Mouse (Mus musculus) kidney, postnatal 25 days (tissue): ENCODE measurements around the gene Spz1.

Experiments
- DNase-seq, 2 experiments: peaks; one replicate each; pipeline ENCODE4 v3.0.0; 2021; ENCODE audit warnings: mixed read lengths in 2 of 2

Gene Spz1

GRCm38 (mm10) chr13:92578210-92578609, 2.2 kb upstream of the Spz1 start:
- DNase-seq: no peak

GRCm38 (mm10) chr13:92576688-92577087, 716 bp upstream of the Spz1 start:
- DNase-seq: no peak

- no peak for DNase-seq
Observed at GRCm38 (mm10) chr13:92559429-92559828, 16.5 kb downstream of the Spz1 start.

DNA sequence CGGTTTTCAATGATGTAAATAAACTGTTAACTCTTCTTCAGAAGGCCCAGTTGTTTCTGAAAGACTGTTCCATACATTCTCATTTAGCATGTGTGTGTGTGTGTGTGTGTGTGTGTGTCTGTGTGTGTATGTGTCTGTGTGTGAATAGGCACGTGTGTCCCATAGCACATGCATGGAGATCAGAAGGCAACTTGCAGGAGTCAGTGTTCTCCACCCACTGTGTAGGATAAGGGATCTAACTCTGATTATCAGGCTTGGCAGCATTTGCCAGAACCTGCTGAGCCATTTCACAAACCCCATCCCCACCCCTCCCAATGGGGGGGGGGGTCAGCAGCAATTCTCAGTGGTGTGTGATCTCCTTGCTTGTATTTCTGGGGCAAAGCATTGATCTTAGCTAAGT, 18.7 kb downstream of the Spz1 start:
- DNase-seq: no peak

GRCm38 (mm10) chr13:92556458-92557126, 19.4 kb downstream of the Spz1 start:
- no peak for DNase-seq

- no peak for DNase-seq
Observed at GRCm38 (mm10) chr13:92547093-92547492, 28.9 kb downstream of the Spz1 start.

- DNase-seq: no peak
Observed at GRCm38 (mm10) chr13:92540997-92541396, 35.0 kb downstream of the Spz1 start.

DNA sequence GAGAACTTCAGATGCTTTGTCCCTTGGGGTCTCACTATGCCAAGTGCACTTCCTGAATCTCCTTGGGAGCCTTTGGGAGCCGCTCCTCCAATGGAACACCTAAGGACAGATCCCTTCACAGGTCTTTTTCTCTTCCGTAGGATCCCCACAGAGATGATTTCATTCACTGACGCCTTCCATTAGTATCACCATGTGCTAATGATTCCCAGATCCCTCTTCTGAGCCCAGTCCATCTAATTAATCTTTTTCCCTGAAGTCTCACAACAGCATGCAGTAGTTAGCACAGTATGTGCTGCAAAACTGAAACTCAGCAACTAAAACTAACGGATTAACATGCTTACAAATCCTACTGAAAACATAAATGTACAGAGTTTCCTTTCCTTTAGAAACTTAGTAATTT, 36.8 kb downstream of the Spz1 start:
- no peak for DNase-seq

GRCm38 (mm10) chr13:92533801-92534200, 42.2 kb downstream of the Spz1 start:
- DNase-seq: no peak

- DNase-seq: no peak
Observed at GRCm38 (mm10) chr13:92532216-92532615, 43.8 kb downstream of the Spz1 start.

DNA sequence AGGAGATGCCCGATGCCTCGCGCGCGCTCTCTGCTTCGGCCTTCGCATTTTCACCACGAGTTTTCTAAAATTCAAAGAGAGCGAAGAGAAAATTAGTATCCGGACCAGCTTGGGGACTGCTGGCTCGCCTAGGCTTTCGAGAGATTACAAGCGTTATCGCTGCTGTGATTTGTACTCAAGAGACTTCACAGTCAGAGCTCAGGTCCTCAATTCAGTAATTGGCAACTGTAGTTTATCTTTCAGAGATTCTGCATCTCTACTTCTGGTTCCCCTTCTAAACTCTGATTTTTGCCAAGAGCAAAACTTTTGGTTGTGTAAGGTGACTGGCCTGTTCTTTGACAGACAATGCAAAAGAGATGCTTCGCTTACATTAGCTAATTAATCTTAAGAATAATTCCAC, 44.7 kb downstream of the Spz1 start:
- DNase-seq: no peak

- peak; percentile 97 to 98 for DNase-seq
Observed at GRCm38 (mm10) chr13:92530721-92531211, 45.2 kb downstream of the Spz1 start, which contains the start of gene Zfyve16. Zfyve16 (minus strand) TSS chr13:92530868.

DNA sequence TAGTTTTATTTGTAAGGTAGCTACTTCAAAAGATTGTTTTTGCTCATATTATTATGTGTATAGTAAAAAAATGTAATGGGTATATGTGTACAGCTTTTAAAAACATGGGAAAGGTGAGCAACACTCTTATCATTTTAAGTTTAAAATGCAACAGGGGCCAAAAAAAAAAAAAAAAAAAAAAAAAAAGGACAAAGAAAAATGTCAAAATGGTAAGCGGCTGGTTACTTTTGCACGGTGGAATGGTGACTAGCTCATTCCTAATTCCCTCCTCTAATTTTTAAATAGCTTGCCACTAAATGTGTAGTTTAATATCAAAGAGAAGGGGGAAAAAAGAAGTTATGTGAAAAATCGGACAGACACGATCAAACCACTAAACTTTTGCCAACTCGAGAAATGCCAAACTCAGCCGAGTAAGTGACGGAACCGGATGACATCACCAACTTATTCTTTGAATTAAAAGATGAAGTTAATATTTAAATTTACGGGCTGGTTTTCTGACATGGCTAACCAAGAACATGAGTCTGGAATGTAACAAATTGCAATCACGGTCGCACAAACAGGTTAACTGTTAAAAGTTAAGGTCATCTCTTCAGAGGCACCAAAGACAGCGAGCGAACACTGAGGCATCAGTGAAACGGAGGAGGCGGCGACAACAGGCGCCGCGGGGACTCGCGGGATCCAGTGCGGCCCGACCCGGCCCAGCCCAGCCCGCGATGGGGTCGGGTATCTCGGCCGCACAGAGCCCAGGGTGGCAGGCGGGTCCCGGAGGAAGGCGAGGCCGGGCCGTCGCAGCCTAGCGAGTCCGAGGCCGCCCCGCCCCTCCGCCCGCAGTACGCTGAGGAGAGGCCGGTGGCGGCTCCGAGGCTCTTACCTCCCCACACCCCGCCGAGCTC, 45.9 kb downstream of the Spz1 start:
- no peak for DNase-seq
